Mouse (Mus musculus): ENCODE results near the gene Trim25.

GRCm38 (mm10) chr11:89059919-89060422 is 60.8 kb downstream of the Trim25 start:
- TF ChIP-seq CTCF (IDR thresholded peaks at IDR 0.05; ENCODE audit: control insufficient read depth, insufficient read depth, low read length): no peak
- 0 out of 2 replicates have a peak, but pooled peaks have one; percentile 7 for TF ChIP-seq POLR2A (IDR thresholded peaks at IDR 0.05; ENCODE audit: borderline replicate concordance, control insufficient read depth, low read depth, low read length)
